In genomic region chr15:65637520-65638184, GRCm38 (mm10) we compare ENCODE assay signal across 9 mouse cellular contexts.
DNase-seq lines count a peak whose midpoint lies in the region; ATAC-seq lines count a peak whose summit lies in the region.
"Had no signal": no experiment of that assay in that cellular context is flagged by ENCODE, and none has a peak within 500 bp of the region (broad histone marks: within the 10 kb centered on the region; RNA-seq: fewer than 3 reads in every experiment).

No protein-coding gene starts in this region.

- no peak overlapping the region for H3K4me2 ChIP-seq in intestine, embryonic 14.5 days (ENCODE audit: low read length)
- H3K4me2 ChIP-seq in intestine, embryonic 15.5 days (replicated peaks): no peak overlapping the region
- no peak overlapping the region for H3K4me2 ChIP-seq in embryonic facial prominence, embryonic 11.5 days (ENCODE audit: low read depth, low read length)
- no peak overlapping the region for H3K4me2 ChIP-seq in hindbrain, embryonic 14.5 days (replicated peaks)
- H3K4me2 ChIP-seq in midbrain, embryonic 14.5 days (ENCODE audit: low read length): no peak overlapping the region

- DNase-seq in intestine, embryonic 14.5 days (ENCODE audit: low spot score): peak; percentile 54
- peak; percentile 47 for DNase-seq in adrenal gland, postnatal 10 days
- DNase-seq in embryonic facial prominence, embryonic 11.5 days (ENCODE audit: low spot score): peak; percentile 65
- DNase-seq in hindbrain, embryonic 14.5 days (ENCODE audit: low spot score): peak; percentile 82
- peak; percentile 41 to 71 for DNase-seq in layer of hippocampus, postnatal 25 days (ENCODE audit: extremely low spot score in 1 of 2, low spot score in 1 of 2)
- DNase-seq in midbrain, embryonic 14.5 days: peak; percentile 87
- peak; percentile 5 for DNase-seq in thymus, postnatal 14 days

- 42% methylated on average over 6 of the region's 6 CpGs for WGBS in intestine, embryonic 14.5 days
- WGBS in intestine, embryonic 15.5 days: 43% methylated on average over 6 of the region's 6 CpGs
- 48% methylated on average over 6 of the region's 6 CpGs for WGBS in embryonic facial prominence, embryonic 11.5 days
- 41% methylated on average over 6 of the region's 6 CpGs for WGBS in hindbrain, embryonic 14.5 days
- WGBS in midbrain, embryonic 14.5 days: 45% methylated on average over 6 of the region's 6 CpGs

- H3K36me3 ChIP-seq in intestine, embryonic 14.5 days (ENCODE audit: control insufficient read depth, insufficient read depth, low read length): no peaks in the 10 kb centered on the region
- H3K36me3 ChIP-seq in intestine, embryonic 15.5 days: no peaks in the 10 kb centered on the region
- no peaks in the 10 kb centered on the region for H3K36me3 ChIP-seq in embryonic facial prominence, embryonic 11.5 days (replicated peaks; ENCODE audit: control insufficient read depth, insufficient read depth, low read depth, low read length)
- H3K36me3 ChIP-seq in hindbrain, embryonic 14.5 days (replicated peaks; ENCODE audit: control insufficient read depth, insufficient read depth): no peaks in the 10 kb centered on the region
- no peaks in the 10 kb centered on the region for H3K36me3 ChIP-seq in midbrain, embryonic 14.5 days (ENCODE audit: control insufficient read depth, insufficient read depth, low read length)

- H3K27me3 ChIP-seq in intestine, embryonic 14.5 days (replicated peaks; ENCODE audit: control insufficient read depth, insufficient read depth, low read length): no peaks in the 10 kb centered on the region
- no peaks in the 10 kb centered on the region for H3K27me3 ChIP-seq in intestine, embryonic 15.5 days (replicated peaks)
- no peaks in the 10 kb centered on the region for H3K27me3 ChIP-seq in embryonic facial prominence, embryonic 11.5 days (ENCODE audit: control insufficient read depth, insufficient read depth, low read length)
- H3K27me3 ChIP-seq in hindbrain, embryonic 14.5 days (ENCODE audit: control insufficient read depth, insufficient read depth, low read length): no peaks in the 10 kb centered on the region
- no peaks in the 10 kb centered on the region for H3K27me3 ChIP-seq in midbrain, embryonic 14.5 days (ENCODE audit: control insufficient read depth, insufficient read depth, low read length)

- H3K4me1 ChIP-seq in intestine, embryonic 14.5 days (replicated peaks; ENCODE audit: control insufficient read depth, insufficient read depth, low read length): no peaks in the 10 kb centered on the region
- no peaks in the 10 kb centered on the region for H3K4me1 ChIP-seq in intestine, embryonic 15.5 days (replicated peaks)
- no peaks in the 10 kb centered on the region for H3K4me1 ChIP-seq in embryonic facial prominence, embryonic 11.5 days (ENCODE audit: control insufficient read depth, insufficient read depth, low read length)
- no peaks in the 10 kb centered on the region for H3K4me1 ChIP-seq in hindbrain, embryonic 14.5 days (replicated peaks; ENCODE audit: control insufficient read depth, insufficient read depth, low read length)
- H3K4me1 ChIP-seq in midbrain, embryonic 14.5 days (ENCODE audit: control insufficient read depth, insufficient read depth, low read length): no peaks in the 10 kb centered on the region

- no peak overlapping the region for H3K4me3 ChIP-seq in intestine, embryonic 14.5 days (ENCODE audit: low read depth, low read length)
- H3K4me3 ChIP-seq in intestine, embryonic 15.5 days (replicated peaks): no peak overlapping the region
- H3K4me3 ChIP-seq in embryonic facial prominence, embryonic 11.5 days (ENCODE audit: low read depth, low read length): no peak overlapping the region
- no peak overlapping the region for H3K4me3 ChIP-seq in hindbrain, embryonic 14.5 days (replicated peaks; ENCODE audit: low read length)
- H3K4me3 ChIP-seq in midbrain, embryonic 14.5 days (replicated peaks; ENCODE audit: low read depth, low read length): no peak overlapping the region

- ATAC-seq in intestine, embryonic 14.5 days (replicated peaks; ENCODE audit: low FRiP score, low TSS enrichment, low read depth): no peak
- no peak for ATAC-seq in intestine, embryonic 15.5 days
- no peak for ATAC-seq in embryonic facial prominence, embryonic 11.5 days (replicated peaks; ENCODE audit: insufficient number of reproducible peaks, low FRiP score, low TSS enrichment, low read depth)
- peak; percentile 77 for ATAC-seq in hindbrain, embryonic 14.5 days (ENCODE audit: low FRiP score)
- ATAC-seq in midbrain, embryonic 14.5 days (ENCODE audit: low FRiP score, low TSS enrichment): peak; percentile 84; the same call in 1 of the 2 replicates

- H3K27ac ChIP-seq in intestine, embryonic 14.5 days (ENCODE audit: low read depth): no peak overlapping the region
- H3K27ac ChIP-seq in intestine, embryonic 15.5 days: no peak overlapping the region
- no peak overlapping the region for H3K27ac ChIP-seq in embryonic facial prominence, embryonic 11.5 days (replicated peaks; ENCODE audit: low read depth, low read length)
- no peak overlapping the region for H3K27ac ChIP-seq in hindbrain, embryonic 14.5 days
- H3K27ac ChIP-seq in midbrain, embryonic 14.5 days (replicated peaks; ENCODE audit: low read depth, low read length): no peak overlapping the region
- H3K27ac ChIP-seq: macrophage had no signal

- no peaks in the 10 kb centered on the region for H3K9me3 ChIP-seq in intestine, embryonic 14.5 days (ENCODE audit: control insufficient read depth, low read length)
- no peaks in the 10 kb centered on the region for H3K9me3 ChIP-seq in intestine, embryonic 15.5 days
- no peaks in the 10 kb centered on the region for H3K9me3 ChIP-seq in embryonic facial prominence, embryonic 11.5 days (replicated peaks; ENCODE audit: control insufficient read depth, low read length)
- no peaks in the 10 kb centered on the region for H3K9me3 ChIP-seq in hindbrain, embryonic 14.5 days (ENCODE audit: control insufficient read depth, low read length)
- H3K9me3 ChIP-seq in midbrain, embryonic 14.5 days (ENCODE audit: control insufficient read depth, low read length): no peaks in the 10 kb centered on the region

- no peak overlapping the region for H3K9ac ChIP-seq in intestine, embryonic 14.5 days (ENCODE audit: low read length)
- H3K9ac ChIP-seq in intestine, embryonic 15.5 days: no peak overlapping the region
- no peak overlapping the region for H3K9ac ChIP-seq in embryonic facial prominence, embryonic 11.5 days (replicated peaks; ENCODE audit: low read length)
- H3K9ac ChIP-seq in hindbrain, embryonic 14.5 days: no peak overlapping the region
- H3K9ac ChIP-seq in midbrain, embryonic 14.5 days (replicated peaks; ENCODE audit: low read length): no peak overlapping the region

Comparison
In these comparisons a context has a peak if more than half of its experiments do, and no peak if none do; other contexts are left out.
1. ATAC-seq: peak in hindbrain, embryonic 14.5 days (single experiment) and midbrain, embryonic 14.5 days (single experiment); none in intestine, embryonic 14.5 days (single experiment), intestine, embryonic 15.5 days (single experiment) and embryonic facial prominence, embryonic 11.5 days (single experiment).
2. DNase-seq: peak in every context shown above with its lines; median percentile 87 in midbrain, embryonic 14.5 days; 82 in hindbrain, embryonic 14.5 days; 65 in embryonic facial prominence, embryonic 11.5 days; 56 in layer of hippocampus, postnatal 25 days; 54 in intestine, embryonic 14.5 days; 47 in adrenal gland, postnatal 10 days; 5 in thymus, postnatal 14 days.